Mouse (Mus musculus): ENCODE results near the gene Tmem132d.

GRCm38 (mm10) chr5:128158901-128159675 lies 273.8 kb downstream of the Tmem132d start:
- TF ChIP-seq POLR2A (IDR thresholded peaks at IDR 0.05; ENCODE audit: borderline replicate concordance, control insufficient read depth, low read depth, low read length) (no peak), CTCF (IDR thresholded peaks at IDR 0.05; ENCODE audit: control insufficient read depth, insufficient read depth, low read length) (no peak)
